Mouse (Mus musculus): Measurements from ENCODE around the gene Nenf. TPM values are rescaled to one million over a fixed set of nuclear protein-coding genes. Genes with fewer than 3 reads are reported as not detected.
A peak's percentile ranks its signal among the peaks of the same experiment; 100 is the strongest.

Gene Nenf
- polyA plus RNA-seq (2015; fragmentation: Nextera tagmentation; extraction: Ambion mirVana) = 100 and 106 TPM in 2 replicates

DNA sequence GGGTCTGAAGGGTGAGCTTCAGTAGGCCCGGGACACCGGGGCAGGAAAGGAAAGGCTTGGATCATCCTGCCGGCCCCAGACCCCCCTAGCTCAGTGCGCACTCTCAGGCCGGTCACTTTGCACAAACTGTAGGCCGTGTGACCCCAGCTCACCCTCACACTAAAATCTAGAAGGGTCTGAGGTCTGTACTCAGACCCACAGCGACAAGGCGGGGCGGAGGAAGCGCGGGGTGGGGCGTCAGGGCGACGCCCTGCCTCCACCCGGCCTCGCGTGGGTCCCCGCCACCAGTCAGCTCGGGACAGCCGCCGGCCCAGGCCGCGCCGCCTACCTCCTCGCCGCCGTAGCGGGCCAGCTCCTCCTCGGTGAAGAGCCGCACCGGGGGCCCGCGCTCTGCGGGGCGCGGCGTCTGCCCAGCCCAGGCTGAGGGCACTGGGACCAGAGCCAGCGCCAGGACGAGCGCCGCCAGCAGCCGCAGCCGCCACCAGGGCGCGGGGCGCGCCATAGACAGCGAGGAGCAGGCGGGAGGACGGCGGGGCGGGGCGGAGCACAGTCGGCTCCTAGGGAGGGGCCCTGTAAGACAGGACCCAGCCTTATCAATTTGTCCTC lies at the start of gene Nenf:
Nenf (minus strand) TSS at position 604 of the 606 bp plus-strand sequence.
- no peaks in the 10 kb centered on the region for H3K9me3 ChIP-seq
- under 1% methylated on average over 49 of the region's 54 CpGs for WGBS
- ATAC-seq (replicated peaks) = peak; percentile 92

DNA sequence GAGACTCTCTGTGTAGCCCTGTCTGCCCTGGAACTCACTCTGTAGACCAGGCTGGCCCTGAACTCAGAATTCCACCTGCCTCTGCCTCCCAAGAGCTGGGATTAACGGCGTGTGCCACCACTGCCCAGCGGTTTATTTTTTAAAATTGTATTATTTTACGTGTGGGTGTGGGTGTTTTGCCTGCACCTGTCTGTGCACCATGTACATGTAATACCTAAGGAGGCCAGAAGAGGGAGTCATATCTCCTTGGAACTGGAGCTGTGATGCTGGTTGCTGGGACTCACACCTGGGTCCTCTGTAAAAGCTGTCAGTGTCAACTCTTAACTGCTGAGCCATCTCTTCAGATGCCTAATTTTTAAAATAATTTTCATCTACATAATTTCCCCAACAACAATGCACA lies 46.5 kb upstream of the Nenf start:
- WGBS = 63% methylated on average over 4 of the region's 4 CpGs
- H3K36me3 ChIP-seq = peaks cover 4% of the 10 kb centered on the region; the same call in 1 of the 2 replicates

More for the DNA sequence above, at the start of gene Nenf:
- Histone ChIP-seq H3K9ac (replicated peaks) (peak within 1 kb of the TSS; percentile 77), H3K4me2 (replicated peaks) (peak within 1 kb of the TSS; percentile 82), H3K27ac (replicated peaks) (peak within 1 kb of the TSS; percentile 60), H3K27me3 (no peaks in the 10 kb centered on the region), H3K4me3 (peak within 1 kb of the TSS; percentile 71), H3K36me3 (no peaks in the 10 kb centered on the region), H3K4me1 (peaks cover 8% of the 10 kb centered on the region)

DNA sequence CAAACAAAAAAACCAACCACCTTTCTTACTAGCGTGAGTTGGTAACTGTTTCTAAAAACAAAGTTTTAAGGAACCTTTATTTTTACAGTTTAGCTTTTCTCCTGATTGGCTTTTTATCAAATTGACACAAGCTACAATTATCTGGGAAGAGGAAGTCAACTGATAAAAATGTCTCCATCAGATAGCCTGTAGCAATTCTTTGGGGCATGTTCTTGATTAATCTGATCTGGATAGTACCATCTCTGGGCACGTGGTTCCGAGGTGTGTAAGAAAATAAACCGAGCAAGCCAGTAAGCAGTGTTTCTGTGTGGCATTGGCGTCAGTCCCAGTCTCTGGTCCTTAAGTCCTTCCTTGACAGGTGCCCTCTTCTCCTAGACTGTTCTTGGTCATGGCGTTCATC lies 44.4 kb upstream of the Nenf start:
- Histone ChIP-seq H3K9ac (replicated peaks) (no peak overlapping the region), H3K27ac (replicated peaks) (no peak overlapping the region), H3K4me1 (no peaks in the 10 kb centered on the region), H3K27me3 (no peaks in the 10 kb centered on the region), H3K36me3 (peaks cover 11% of the 10 kb centered on the region), H3K4me2 (replicated peaks) (no peak overlapping the region), H3K4me3 (no peak overlapping the region), H3K9me3 (no peaks in the 10 kb centered on the region)
- 91% methylated on average over 6 of the region's 6 CpGs for WGBS
- no peak for ATAC-seq (replicated peaks)

More for the DNA sequence above, 46.5 kb upstream of the Nenf start:
- no peak for ATAC-seq (replicated peaks)
- H3K9me3 ChIP-seq = no peaks in the 10 kb centered on the region
- H3K9ac ChIP-seq (replicated peaks) = no peak overlapping the region
- H3K4me3 ChIP-seq = no peak overlapping the region
- H3K27me3 ChIP-seq = no peaks in the 10 kb centered on the region
- H3K4me1 ChIP-seq = no peaks in the 10 kb centered on the region
- no peak overlapping the region for H3K4me2 ChIP-seq (replicated peaks)
- H3K27ac ChIP-seq (replicated peaks) = no peak overlapping the region

DNA sequence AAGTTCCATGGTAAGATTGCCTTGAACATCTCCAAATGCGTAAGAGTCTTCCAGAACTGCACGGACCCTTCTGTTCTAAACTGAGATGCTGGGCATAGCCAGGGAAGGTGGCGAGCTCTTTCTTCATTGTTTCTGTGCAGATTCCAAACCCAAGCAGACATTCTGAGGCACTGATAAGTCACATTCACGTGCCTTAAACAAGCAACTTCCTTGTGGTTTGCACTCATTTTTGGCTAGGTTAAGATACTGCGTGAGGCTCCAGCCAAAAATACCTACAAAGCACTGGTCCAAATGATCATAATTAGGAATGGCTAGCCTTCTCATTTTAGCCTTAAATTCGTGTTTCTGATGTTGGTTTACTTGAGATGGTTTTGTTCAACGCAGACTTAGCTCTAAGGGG lies 41.5 kb upstream of the Nenf start:
- Histone ChIP-seq H3K36me3 (peaks cover 35% of the 10 kb centered on the region), H3K9me3 (no peaks in the 10 kb centered on the region), H3K4me2 (replicated peaks) (no peak overlapping the region), H3K4me3 (no peak overlapping the region), H3K9ac (replicated peaks) (no peak overlapping the region), H3K4me1 (no peaks in the 10 kb centered on the region), H3K27me3 (no peaks in the 10 kb centered on the region), H3K27ac (replicated peaks) (no peak overlapping the region)
- ATAC-seq (replicated peaks) = no peak
- WGBS = 89% methylated on average over 7 of the region's 7 CpGs

- 61% methylated on average over 1 of the region's 1 CpGs for WGBS
- no peak for ATAC-seq (replicated peaks)
- peaks cover 47% of the 10 kb centered on the region for H3K36me3 ChIP-seq
These were observed 38.9 kb upstream of the Nenf start for GRCm38 (mm10) chr1:191356936-191357335.

GRCm38 (mm10) chr1:191353836-191354235 lies 35.8 kb upstream of the Nenf start:
- no peak overlapping the region for H3K27ac ChIP-seq (replicated peaks)
- ATAC-seq (replicated peaks) = no peak
- no peaks in the 10 kb centered on the region for H3K27me3 ChIP-seq
- H3K9me3 ChIP-seq = no peaks in the 10 kb centered on the region
- peaks cover 59% of the 10 kb centered on the region for H3K36me3 ChIP-seq
- no peak overlapping the region for H3K4me3 ChIP-seq
- WGBS = 81% methylated on average over 4 of the region's 4 CpGs
- 0 out of 2 replicates have a peak, but pooled peaks cover 2% of the 10 kb centered on the region for H3K4me1 ChIP-seq
- no peak overlapping the region for H3K9ac ChIP-seq (replicated peaks)
- H3K4me2 ChIP-seq (replicated peaks) = no peak overlapping the region

More at GRCm38 (mm10) chr1:191356936-191357335, 38.9 kb upstream of the Nenf start:
- Histone ChIP-seq H3K4me2 (replicated peaks) (no peak overlapping the region), H3K9ac (replicated peaks) (no peak overlapping the region), H3K27me3 (no peaks in the 10 kb centered on the region), H3K4me1 (0 out of 2 replicates have a peak, but pooled peaks cover 2% of the 10 kb centered on the region), H3K27ac (replicated peaks) (no peak overlapping the region; the same call in 1 of the 2 replicates), H3K4me3 (no peak overlapping the region), H3K9me3 (no peaks in the 10 kb centered on the region)

GRCm38 (mm10) chr1:191352786-191353488 lies 34.9 kb upstream of the Nenf start:
- WGBS = 61% methylated on average over 14 of the region's 14 CpGs
- Histone ChIP-seq H3K36me3 (peaks cover 59% of the 10 kb centered on the region), H3K4me3 (no peak overlapping the region), H3K9ac (replicated peaks) (no peak overlapping the region), H3K9me3 (no peaks in the 10 kb centered on the region), H3K4me2 (replicated peaks) (no peak overlapping the region), H3K4me1 (0 out of 2 replicates have a peak, but pooled peaks cover 2% of the 10 kb centered on the region), H3K27ac (replicated peaks) (0 out of 2 replicates have a peak overlapping the region, but pooled peaks have one; percentile 31), H3K27me3 (no peaks in the 10 kb centered on the region)
- ATAC-seq (replicated peaks) = 0 out of 2 replicates have a peak, but pooled peaks have one; percentile 23

GRCm38 (mm10) chr1:191350355-191350754 lies 32.4 kb upstream of the Nenf start:
- WGBS = 93% methylated on average over 5 of the region's 5 CpGs
- Histone ChIP-seq H3K36me3 (peaks cover 66% of the 10 kb centered on the region), H3K9ac (replicated peaks) (no peak overlapping the region), H3K27ac (replicated peaks) (no peak overlapping the region), H3K9me3 (no peaks in the 10 kb centered on the region), H3K4me3 (no peak overlapping the region), H3K4me1 (0 out of 2 replicates have a peak, but pooled peaks cover 2% of the 10 kb centered on the region), H3K4me2 (replicated peaks) (no peak overlapping the region), H3K27me3 (no peaks in the 10 kb centered on the region)
- ATAC-seq (replicated peaks) = no peak

DNA sequence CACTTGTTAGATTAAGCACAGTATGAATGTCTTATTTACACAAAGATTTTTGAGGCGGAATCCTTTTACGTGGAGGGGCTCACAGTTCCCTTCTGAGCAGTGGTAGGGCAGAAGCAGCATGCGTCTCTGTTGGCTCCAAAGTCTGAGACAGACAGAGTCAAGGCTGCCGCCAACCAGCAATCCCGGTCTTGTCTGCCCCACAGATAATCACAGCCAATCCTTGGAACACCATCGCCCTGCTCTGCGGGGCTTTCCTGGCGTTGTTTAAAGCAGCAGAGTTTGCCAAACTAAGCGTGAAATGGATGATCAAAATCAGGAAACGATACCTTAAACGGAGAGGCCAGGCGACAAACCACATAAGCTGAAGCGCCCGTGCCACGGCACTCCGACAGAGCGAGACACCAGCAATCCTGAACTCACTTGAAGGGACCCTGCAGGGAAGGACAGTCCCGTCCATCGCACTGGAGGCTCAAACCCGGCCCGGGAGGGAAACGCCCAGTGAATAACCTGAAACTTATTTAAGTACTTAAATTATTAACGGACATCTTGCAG lies 31.6 kb upstream of the Nenf start:
- Histone ChIP-seq H3K27ac (replicated peaks) (no peak overlapping the region), H3K9ac (replicated peaks) (no peak overlapping the region), H3K9me3 (no peaks in the 10 kb centered on the region), H3K36me3 (peaks cover 69% of the 10 kb centered on the region), H3K4me3 (no peak overlapping the region), H3K4me1 (0 out of 2 replicates have a peak, but pooled peaks cover 2% of the 10 kb centered on the region), H3K27me3 (no peaks in the 10 kb centered on the region), H3K4me2 (replicated peaks) (no peak overlapping the region)
- 80% methylated on average over 23 of the region's 23 CpGs for WGBS
- ATAC-seq (replicated peaks) = no peak

- Histone ChIP-seq H3K36me3 (peaks cover 65% of the 10 kb centered on the region), H3K27me3 (no peaks in the 10 kb centered on the region), H3K9me3 (no peaks in the 10 kb centered on the region), H3K4me2 (replicated peaks) (no peak overlapping the region), H3K27ac (replicated peaks) (no peak overlapping the region), H3K4me1 (0 out of 2 replicates have a peak, but pooled peaks cover 2% of the 10 kb centered on the region), H3K9ac (replicated peaks) (no peak overlapping the region), H3K4me3 (no peak overlapping the region)
- WGBS = 64% methylated on average over 5 of the region's 5 CpGs
- no peak for ATAC-seq (replicated peaks)
These were observed 31.0 kb upstream of the Nenf start for GRCm38 (mm10) chr1:191348996-191349395.

DNA sequence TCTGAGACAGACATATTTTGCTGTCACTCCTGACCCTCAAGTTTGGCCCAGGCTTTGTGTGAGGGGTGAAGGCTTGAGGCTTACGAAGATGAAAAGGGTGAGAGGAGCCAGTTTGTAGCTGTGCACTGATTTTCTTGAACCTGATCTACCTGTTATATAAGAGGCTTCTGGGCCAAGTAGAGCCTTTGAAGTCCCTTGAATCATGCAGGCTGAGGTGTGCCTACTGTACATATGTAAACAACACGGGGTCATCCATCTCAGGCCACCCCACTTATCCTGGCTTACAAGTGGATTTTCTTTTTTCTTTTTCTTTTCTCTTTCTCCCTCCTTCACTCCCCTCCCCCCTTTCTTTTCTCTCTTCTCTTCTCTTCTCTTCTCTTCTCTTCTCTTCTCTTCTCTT lies 30.6 kb upstream of the Nenf start:
- Histone ChIP-seq H3K9me3 (no peaks in the 10 kb centered on the region), H3K4me2 (replicated peaks) (no peak overlapping the region), H3K27me3 (no peaks in the 10 kb centered on the region), H3K9ac (replicated peaks) (no peak overlapping the region), H3K4me1 (0 out of 2 replicates have a peak, but pooled peaks cover 2% of the 10 kb centered on the region), H3K36me3 (peaks cover 65% of the 10 kb centered on the region), H3K4me3 (no peak overlapping the region), H3K27ac (replicated peaks) (no peak overlapping the region)
- 93% methylated on average over 2 of the region's 2 CpGs for WGBS
- no peak for ATAC-seq (replicated peaks)

DNA sequence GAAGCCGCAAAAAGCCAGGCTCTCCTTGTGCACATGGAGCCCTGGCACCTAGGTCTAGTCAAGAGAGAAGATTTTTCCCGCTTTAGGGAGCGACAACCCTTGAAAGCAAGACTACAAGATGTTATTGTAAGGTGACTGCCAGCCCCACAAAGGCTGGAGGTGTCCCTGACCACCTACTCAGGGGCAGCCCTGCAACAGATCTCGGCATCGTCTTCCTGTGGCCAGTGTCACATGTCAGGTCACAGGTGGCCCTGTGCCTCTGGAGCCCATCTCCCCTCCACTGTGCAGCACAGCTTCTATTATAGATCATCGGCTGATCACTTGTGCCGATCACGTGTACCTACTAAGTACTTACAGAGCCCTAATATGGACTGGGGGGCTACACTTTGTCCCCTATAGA lies 29.6 kb upstream of the Nenf start:
- H3K9me3 ChIP-seq = no peaks in the 10 kb centered on the region
- H3K9ac ChIP-seq (replicated peaks) = no peak overlapping the region
- peaks cover 75% of the 10 kb centered on the region for H3K36me3 ChIP-seq
- no peak overlapping the region for H3K4me3 ChIP-seq
- H3K27ac ChIP-seq (replicated peaks) = no peak overlapping the region
- 97% methylated on average over 8 of the region's 8 CpGs for WGBS
- H3K27me3 ChIP-seq = no peaks in the 10 kb centered on the region
- H3K4me2 ChIP-seq (replicated peaks) = no peak overlapping the region
- no peak for ATAC-seq (replicated peaks)
- no peaks in the 10 kb centered on the region for H3K4me1 ChIP-seq

All from forebrain, embryonic 15.5 days (tissue).